Mouse (Mus musculus): Measurements from ENCODE around the gene Nup210.

- no peak for TF ChIP-seq USF1 (IDR thresholded peaks at IDR 0.05; ENCODE audit: low read depth)
- TF ChIP-seq CTCF (IDR thresholded peaks at IDR 0.05; ENCODE audit: control insufficient read depth, insufficient read depth, insufficient read length) = peak; percentile 10
- TF ChIP-seq FOSL1 (IDR thresholded peaks at IDR 0.05; ENCODE audit: insufficient read depth, low read length, poor library complexity, severe bottlenecking) = no peak
- TF ChIP-seq MYOD1 (IDR thresholded peaks at IDR 0.05; ENCODE audit: control insufficient read depth, insufficient read length, low read depth) = no peak
- no peak for TF ChIP-seq CEBPB (IDR thresholded peaks at IDR 0.05; ENCODE audit: low read depth)
- TF ChIP-seq MAX (IDR thresholded peaks at IDR 0.05) = no peak
- TF ChIP-seq MYOG (IDR thresholded peaks at IDR 0.05; ENCODE audit: control insufficient read depth, extremely low read depth, insufficient read length) = no peak
Measured at GRCm38 (mm10) chr6:91116244-91117145, at the start of gene Nup210.

Measured in C2C12 (cell line).